Comparison of ENCODE assay signal across 19 mouse cellular contexts in the genomic region with DNA sequence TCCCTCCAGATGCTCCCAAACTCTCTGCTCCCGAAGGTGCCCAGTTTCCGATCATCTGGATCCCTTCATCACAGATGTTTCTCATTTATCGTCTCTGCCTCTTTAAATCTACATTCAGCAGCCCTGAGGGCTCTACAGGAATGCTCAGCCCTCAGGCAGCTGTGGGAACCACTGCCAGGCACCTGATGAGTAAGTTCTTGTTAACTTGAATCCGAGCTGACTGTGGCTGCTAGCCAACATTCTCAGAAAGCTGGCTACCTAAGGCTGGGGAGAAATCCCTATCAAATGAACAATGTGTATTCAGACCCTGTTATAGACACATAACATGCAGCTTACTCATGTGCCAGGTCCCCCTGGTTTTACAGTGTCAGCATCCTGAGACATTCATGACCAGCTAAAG. TPM values are rescaled to one million over a fixed set of nuclear protein-coding genes. Genes with fewer than 3 reads are reported as not detected.
DNase-seq lines count a peak whose midpoint lies in the region; ATAC-seq and TF ChIP-seq lines count a peak whose summit lies in the region.
"Had no signal": no experiment of that assay in that cellular context is flagged by ENCODE, and none has a peak within 500 bp of the region (broad histone marks: within the 10 kb centered on the region; RNA-seq: fewer than 3 reads in every experiment).

No protein-coding gene starts in this region.

- DNase-seq in heart, adult 9 months (ENCODE audit: low spot score in 2 of 2), result no peak
- peak; percentile 74 for DNase-seq in 3134 (ENCODE audit: extremely low read depth, insufficient read length, low spot score)
- DNase-seq in brain, embryonic 14.5 days (ENCODE audit: low read depth), result peak; percentile 57
- DNase-seq in limb, embryonic 11.5 days (ENCODE audit: low spot score), result peak; percentile 64
- no peak for DNase-seq in frontal cortex, postnatal 14 days (ENCODE audit: low spot score in 2 of 2)
- no peak for DNase-seq in layer of hippocampus, adult 18-20 months (ENCODE audit: low spot score in 2 of 2)
- DNase-seq: adrenal gland, adult 8-10 months; B cell, adult 2 months; cerebellum, adult 18-20 months; kidney, adult 8-10 months; lung, postnatal 10 days had no signal

- peak overlapping the region; percentile 38; the same call in 1 of the 2 replicates for H3K27ac ChIP-seq in heart, embryonic 13.5 days (replicated peaks)
- no peak overlapping the region for H3K27ac ChIP-seq in limb, embryonic 11.5 days (replicated peaks; ENCODE audit: low read depth, low read length)
- no peak overlapping the region for H3K27ac ChIP-seq in midbrain, embryonic 13.5 days
- H3K27ac ChIP-seq: forebrain, embryonic 10.5 days; layer of hippocampus, adult 2 months; liver, embryonic 12.5 days had no signal

- no peak overlapping the region for H3K9ac ChIP-seq in heart, embryonic 13.5 days
- no peak overlapping the region for H3K9ac ChIP-seq in limb, embryonic 11.5 days (ENCODE audit: low read length)
- H3K9ac ChIP-seq in midbrain, embryonic 13.5 days (replicated peaks), result no peak overlapping the region
- H3K9ac ChIP-seq: liver, embryonic 12.5 days had no signal

- 40% methylated on average over 4 of the region's 4 CpGs for WGBS in heart, embryonic 13.5 days
- 13% methylated on average over 4 of the region's 4 CpGs for WGBS in limb, embryonic 11.5 days
- WGBS in midbrain, embryonic 13.5 days, result 79% methylated on average over 4 of the region's 4 CpGs

- TF ChIP-seq POLR2A in brain, embryonic 14.5 days (IDR thresholded peaks at IDR 0.05; ENCODE audit: borderline replicate concordance, extremely low read depth, insufficient read depth, insufficient read length, poor library complexity, severe bottlenecking), result no peak

- no peak for TF ChIP-seq CTCF in brain, embryonic 14.5 days (IDR thresholded peaks at IDR 0.05; ENCODE audit: borderline replicate concordance, extremely low read depth, insufficient read depth, insufficient read length)

- peaks cover 16% of the 10 kb centered on the region for H3K4me1 ChIP-seq in heart, embryonic 13.5 days
- H3K4me1 ChIP-seq in limb, embryonic 11.5 days (ENCODE audit: control insufficient read depth, insufficient read depth, low read length), result peaks cover 6% of the 10 kb centered on the region
- no peaks in the 10 kb centered on the region for H3K4me1 ChIP-seq in midbrain, embryonic 13.5 days (replicated peaks)

- H3K4me3 ChIP-seq in heart, embryonic 13.5 days, result no peak overlapping the region
- no peak overlapping the region for H3K4me3 ChIP-seq in limb, embryonic 11.5 days (ENCODE audit: low read depth, low read length)
- H3K4me3 ChIP-seq in midbrain, embryonic 13.5 days (replicated peaks), result no peak overlapping the region
- H3K4me3 ChIP-seq: forebrain, embryonic 10.5 days; layer of hippocampus, adult 2 months; liver, embryonic 12.5 days had no signal

- H3K27me3 ChIP-seq in heart, embryonic 13.5 days (replicated peaks), result peaks cover 6% of the 10 kb centered on the region; the same call in 1 of the 2 replicates
- H3K27me3 ChIP-seq in limb, embryonic 11.5 days (ENCODE audit: control insufficient read depth, insufficient read depth, low read length), result no peaks in the 10 kb centered on the region
- no peaks in the 10 kb centered on the region for H3K27me3 ChIP-seq in midbrain, embryonic 13.5 days
- H3K27me3 ChIP-seq: liver, embryonic 12.5 days had no signal

- ATAC-seq in heart, embryonic 13.5 days (ENCODE audit: extremely low read depth, insufficient number of reproducible peaks, low FRiP score, low TSS enrichment), result peak; percentile 21; the same call in 1 of the 2 replicates
- peak; percentile 49; the same call in 1 of the 2 replicates for ATAC-seq in limb, embryonic 11.5 days (ENCODE audit: insufficient number of reproducible peaks, low FRiP score, low TSS enrichment, low read depth)
- no peak for ATAC-seq in midbrain, embryonic 13.5 days
- ATAC-seq: liver, embryonic 12.5 days had no signal

- H3K4me2 ChIP-seq in heart, embryonic 13.5 days, result no peak overlapping the region
- no peak overlapping the region for H3K4me2 ChIP-seq in limb, embryonic 11.5 days (ENCODE audit: low read depth, severe bottlenecking)
- no peak overlapping the region for H3K4me2 ChIP-seq in midbrain, embryonic 13.5 days (replicated peaks)
- H3K4me2 ChIP-seq: liver, embryonic 12.5 days; midbrain, embryonic 11.5 days had no signal

- no peaks in the 10 kb centered on the region for H3K9me3 ChIP-seq in heart, embryonic 13.5 days
- H3K9me3 ChIP-seq in limb, embryonic 11.5 days (ENCODE audit: control insufficient read depth, low read length), result no peaks in the 10 kb centered on the region
- H3K9me3 ChIP-seq in midbrain, embryonic 13.5 days, result no peaks in the 10 kb centered on the region
- H3K9me3 ChIP-seq: forebrain, embryonic 10.5 days; liver, embryonic 12.5 days had no signal

- peaks cover 3% of the 10 kb centered on the region; the same call in 1 of the 2 replicates for H3K36me3 ChIP-seq in heart, embryonic 13.5 days
- H3K36me3 ChIP-seq in limb, embryonic 11.5 days (ENCODE audit: control insufficient read depth, insufficient read depth, low read length), result no peaks in the 10 kb centered on the region
- H3K36me3 ChIP-seq in midbrain, embryonic 13.5 days, result peaks cover 3% of the 10 kb centered on the region

RNA-seq across cellular contexts. Expression of a gene that starts 9.7 kb away (rescaled TPM):
- 56.2 and 56.5 TPM in 2 replicates for polyA plus RNA-seq in heart, embryonic 13.5 days (2015; fragmentation: Nextera tagmentation; extraction: Ambion mirVana)
- 45.7 and 65.9 TPM in 2 replicates for polyA plus RNA-seq in brain, embryonic 14.5 days (2012; rRNA removed)
- 120 and 137 TPM in 2 replicates for polyA plus RNA-seq in limb, embryonic 11.5 days (2014; fragmentation: Nextera tagmentation; extraction: Ambion mirVana)
- total RNA-seq in layer of hippocampus, adult 18-20 months (2021), result 10 to 100 TPM; 44.0 to 44.1 TPM
- polyA plus RNA-seq in midbrain, embryonic 13.5 days (2015; fragmentation: Nextera tagmentation; extraction: Ambion mirVana), result 76.6 and 83.1 TPM in 2 replicates

RNA-seq across cellular contexts. Expression of a gene that starts 20.9 kb away (rescaled TPM):
- 0.08 and 0.28 TPM in 2 replicates for polyA plus RNA-seq in heart, embryonic 13.5 days (2015; fragmentation: Nextera tagmentation; extraction: Ambion mirVana)
- polyA plus RNA-seq in brain, embryonic 14.5 days (2012; rRNA removed), result 1.4 and 2.0 TPM in 2 replicates
- 0.08 TPM in 1 of 2 replicates, not detected in the other for polyA plus RNA-seq in limb, embryonic 11.5 days (2014; fragmentation: Nextera tagmentation; extraction: Ambion mirVana)
- total RNA-seq in layer of hippocampus, adult 18-20 months (2021), result 1 to 10 TPM; 1.3 to 2.3 TPM
- 0.27 and 0.31 TPM in 2 replicates for polyA plus RNA-seq in midbrain, embryonic 13.5 days (2015; fragmentation: Nextera tagmentation; extraction: Ambion mirVana)
- total RNA-seq: heart, postnatal 25 days had no signal
- polyA plus RNA-seq: forebrain, embryonic 10.5 days; liver, embryonic 12.5 days; midbrain, embryonic 11.5 days; spleen, adult 2 months had no signal

RNA-seq across cellular contexts. Expression of a gene that starts 21.0 kb away (rescaled TPM):
- polyA plus RNA-seq in heart, embryonic 13.5 days (2015; fragmentation: Nextera tagmentation; extraction: Ambion mirVana), result 1.2 and 1.4 TPM in 2 replicates
- polyA plus RNA-seq in brain, embryonic 14.5 days (2012; rRNA removed), result 1.1 and 1.3 TPM in 2 replicates
- polyA plus RNA-seq in limb, embryonic 11.5 days (2014; fragmentation: Nextera tagmentation; extraction: Ambion mirVana), result 0.12 and 1.4 TPM in 2 replicates
- total RNA-seq in layer of hippocampus, adult 18-20 months (2021), result 10 to 100 TPM in 1 of 2 experiments, 1 to 10 TPM in 1; 8.5 to 15.2 TPM
- 0.31 TPM in 1 of 2 replicates, not detected in the other for polyA plus RNA-seq in midbrain, embryonic 13.5 days (2015; fragmentation: Nextera tagmentation; extraction: Ambion mirVana)

RNA-seq across cellular contexts. Expression of a gene that starts 28.3 kb away (rescaled TPM):
- polyA plus RNA-seq in heart, embryonic 13.5 days (2015; fragmentation: Nextera tagmentation; extraction: Ambion mirVana), result 7.7 and 8.6 TPM in 2 replicates
- 3.3 and 3.6 TPM in 2 replicates for polyA plus RNA-seq in brain, embryonic 14.5 days (2012; rRNA removed)
- 5.6 and 6.1 TPM in 2 replicates for polyA plus RNA-seq in limb, embryonic 11.5 days (2014; fragmentation: Nextera tagmentation; extraction: Ambion mirVana)
- total RNA-seq in layer of hippocampus, adult 18-20 months (2021), result 10 to 100 TPM; 27.0 to 28.3 TPM
- polyA plus RNA-seq in midbrain, embryonic 13.5 days (2015; fragmentation: Nextera tagmentation; extraction: Ambion mirVana), result 0.93 and 1.8 TPM in 2 replicates

Comparison
In these comparisons a context has a peak if more than half of its experiments do, and no peak if none do; other contexts are left out.
1. DNase-seq: peak in 3134 (single experiment), brain, embryonic 14.5 days (single experiment) and limb, embryonic 11.5 days (single experiment); none in heart, adult 9 months (0 of 2), frontal cortex, postnatal 14 days (0 of 2) and layer of hippocampus, adult 18-20 months (0 of 2).